Mouse (Mus musculus): ENCODE measurements around the gene Gpr68.
A peak's percentile ranks its signal among the peaks of the same experiment; 100 is the strongest.

Gene Gpr68

DNA sequence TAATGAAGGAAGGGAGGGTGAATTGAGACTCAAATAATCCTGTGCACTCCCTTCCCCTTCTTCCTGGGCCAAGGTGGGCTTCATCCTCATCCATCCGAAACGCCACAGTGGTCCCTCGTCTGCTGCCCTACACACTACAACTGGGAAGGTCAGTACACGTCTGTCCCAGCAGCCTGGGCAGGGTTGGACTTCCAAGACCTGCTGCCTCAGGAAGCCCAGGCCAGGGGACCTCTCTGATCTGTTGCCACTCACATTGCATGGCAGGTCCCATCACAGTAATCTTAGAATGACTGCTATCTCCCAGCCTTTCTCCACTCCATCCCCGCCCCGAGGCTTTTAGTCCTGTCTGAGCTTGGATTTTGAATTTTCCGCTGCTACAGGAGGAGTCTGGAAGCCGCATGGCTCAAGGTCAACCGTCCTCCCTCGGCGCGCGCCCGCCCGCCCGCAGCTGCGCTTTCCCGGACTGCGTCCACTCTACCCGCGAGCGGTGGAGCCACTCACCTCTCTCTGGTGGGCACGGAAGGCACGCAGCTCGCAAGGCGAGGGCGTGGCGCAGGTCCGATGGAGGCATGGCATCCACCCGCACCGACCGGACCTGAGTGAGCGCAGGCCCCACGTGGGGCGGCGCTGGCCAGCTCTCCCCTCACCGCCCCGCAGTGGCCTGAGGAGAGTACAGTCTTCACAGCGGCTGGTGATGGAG lies at the start of gene Gpr68:
Gene Gpr68 (minus strand): TSS at position 601 of the 700 bp plus-strand sequence.
- peak; percentile 20; the same call in 1 of the 2 replicates for ATAC-seq (ENCODE audit: low TSS enrichment)

DNA sequence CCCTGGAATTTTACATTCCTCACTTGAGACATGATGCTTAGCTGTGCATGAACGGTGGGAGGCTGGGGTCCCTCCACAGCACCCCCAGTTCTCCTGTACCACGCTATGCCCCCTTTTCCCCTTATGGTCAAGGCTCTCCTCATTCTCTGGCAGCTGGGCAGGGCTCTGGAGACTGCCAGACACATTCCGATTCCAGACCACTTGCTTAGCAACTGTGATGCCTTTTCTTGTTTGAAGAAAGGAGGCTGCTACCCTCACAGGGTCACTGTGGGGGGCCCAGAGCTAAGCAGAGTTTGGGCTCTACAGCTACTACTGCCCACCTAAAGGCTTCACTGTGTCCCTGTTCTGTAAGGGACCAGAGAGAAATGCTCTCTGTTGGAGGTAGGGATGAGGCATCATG lies 49.3 kb upstream of the Gpr68 start:
- ATAC-seq (ENCODE audit: low TSS enrichment), result no peak

DNA sequence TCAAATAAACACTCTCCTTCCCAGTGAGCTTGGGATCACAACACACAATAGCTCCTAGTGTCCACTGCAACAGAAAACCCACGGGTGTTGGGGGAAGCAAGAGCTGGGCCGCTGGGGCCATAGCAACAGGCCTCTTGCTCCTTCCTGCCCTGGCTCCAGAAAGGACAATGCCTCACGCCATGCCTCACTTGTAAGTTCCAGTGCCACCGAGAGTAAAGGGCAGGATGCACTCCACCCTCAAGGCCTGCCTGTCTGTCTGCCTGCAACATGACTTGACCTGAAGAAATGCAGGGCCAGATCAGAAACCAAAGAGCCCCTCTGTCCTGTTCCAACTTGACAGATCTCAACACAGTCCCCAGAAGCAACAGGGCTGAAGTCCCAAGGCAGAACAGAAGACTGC lies 48.8 kb upstream of the Gpr68 start:
- no peak for ATAC-seq (ENCODE audit: low TSS enrichment)

DNA sequence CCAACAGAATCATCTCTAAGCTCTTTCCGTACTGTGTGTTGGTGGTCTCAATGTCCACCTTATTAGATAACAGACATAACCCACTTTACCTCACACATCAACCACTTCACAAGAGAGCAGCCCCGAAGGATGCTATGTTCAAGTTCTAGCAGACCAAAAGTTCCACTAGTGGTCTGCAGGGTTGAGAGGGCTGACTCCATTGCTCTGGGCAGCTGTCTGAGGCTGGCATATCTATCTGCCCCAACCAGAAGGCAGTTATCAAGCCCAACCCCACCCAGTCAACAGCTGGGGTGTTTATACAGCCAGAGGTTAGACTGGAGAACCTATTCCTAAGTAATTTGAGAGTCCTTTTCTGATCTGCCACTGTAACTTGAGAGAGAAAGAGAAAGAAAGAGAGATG lies 48.0 kb upstream of the Gpr68 start:
- ATAC-seq (ENCODE audit: low TSS enrichment), result no peak

GRCm38 (mm10) chr12:100953926-100954325 lies 45.9 kb upstream of the Gpr68 start:
- ATAC-seq (ENCODE audit: low TSS enrichment), result no peak

DNA sequence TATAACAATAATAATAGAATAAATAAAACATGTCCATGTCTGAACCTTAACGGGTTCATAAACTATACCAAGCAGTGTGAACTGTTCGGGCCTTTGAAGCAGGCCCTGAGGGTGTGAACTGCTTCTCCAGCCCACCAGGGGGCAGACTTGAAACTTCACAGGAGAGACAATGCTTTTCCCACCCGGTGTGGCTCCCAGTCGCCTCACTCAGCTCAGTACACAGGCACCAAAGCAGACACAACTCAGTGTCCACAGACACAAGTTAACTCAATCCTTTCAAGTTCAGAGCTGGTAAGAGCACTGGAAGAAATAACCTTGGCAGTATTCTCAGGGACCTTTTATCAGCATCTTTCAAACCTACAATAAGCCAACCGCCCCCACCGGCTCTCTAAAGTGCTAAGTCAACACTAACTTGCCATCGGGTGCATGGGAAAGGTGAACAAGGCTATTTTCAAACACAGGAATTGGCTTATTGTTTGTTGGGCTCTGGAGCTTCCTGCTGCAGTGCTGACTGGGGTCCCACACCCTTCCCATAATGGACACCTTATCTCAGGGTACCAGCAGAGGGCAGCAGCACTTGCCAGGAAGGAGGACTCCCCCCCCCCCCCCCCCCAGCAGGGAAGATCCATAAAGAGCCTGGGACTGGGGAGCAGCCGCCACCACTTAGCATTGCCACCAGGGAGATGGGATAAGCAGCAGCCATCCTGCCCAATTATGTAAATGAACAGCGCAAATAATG lies 44.4 kb upstream of the Gpr68 start:
- ATAC-seq (ENCODE audit: low TSS enrichment), result peak; percentile 94

DNA sequence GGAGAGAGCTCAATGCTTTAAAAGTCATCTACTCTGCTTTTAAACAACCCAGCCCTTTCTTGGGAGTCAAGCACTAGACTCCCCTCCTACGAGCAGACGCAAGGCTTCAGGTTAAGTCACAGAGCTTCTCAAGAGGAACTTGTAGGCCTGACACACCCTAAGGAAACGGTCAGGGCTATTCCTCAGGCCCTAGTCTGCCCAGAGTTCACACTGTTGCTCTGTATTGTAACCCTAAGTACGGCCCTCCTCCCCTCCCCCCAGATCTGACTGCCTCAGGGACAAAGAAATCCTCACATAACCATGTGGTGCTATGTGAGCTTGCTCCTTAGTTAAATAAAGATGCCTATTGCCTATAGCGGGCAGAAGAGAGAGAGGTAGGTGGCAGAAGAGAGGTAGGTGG lies 41.1 kb upstream of the Gpr68 start:
- ATAC-seq (ENCODE audit: low TSS enrichment), result no peak

- no peak for ATAC-seq (ENCODE audit: low TSS enrichment)
Measured at GRCm38 (mm10) chr12:100948021-100948420, 40.0 kb upstream of the Gpr68 start.

DNA sequence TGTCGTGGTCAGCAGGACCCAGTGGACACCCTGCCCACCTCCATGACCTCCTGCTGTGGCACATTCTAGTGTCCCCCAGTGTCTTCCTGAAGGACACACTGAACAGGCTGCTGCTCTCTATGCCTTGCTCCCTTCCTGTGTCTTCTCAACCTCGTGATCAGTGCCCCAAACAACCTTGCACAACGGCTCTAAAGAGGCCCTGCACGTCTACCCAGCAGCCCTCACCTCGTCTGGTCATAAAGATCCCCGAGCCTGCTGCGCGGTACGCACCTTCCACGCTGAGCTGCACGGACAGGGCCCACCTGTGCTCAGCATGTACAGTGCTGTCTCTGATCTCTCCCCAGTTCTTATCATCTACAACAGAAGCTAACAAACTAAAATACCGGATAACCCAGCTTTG lies 38.0 kb upstream of the Gpr68 start:
- ATAC-seq (ENCODE audit: low TSS enrichment), result no peak

GRCm38 (mm10) chr12:100945501-100945900 lies 37.5 kb upstream of the Gpr68 start:
- no peak for ATAC-seq (ENCODE audit: low TSS enrichment)

GRCm38 (mm10) chr12:100944921-100945336 lies 36.9 kb upstream of the Gpr68 start:
- ATAC-seq (ENCODE audit: low TSS enrichment), result peak; percentile 25; the same call in 1 of the 2 replicates

DNA sequence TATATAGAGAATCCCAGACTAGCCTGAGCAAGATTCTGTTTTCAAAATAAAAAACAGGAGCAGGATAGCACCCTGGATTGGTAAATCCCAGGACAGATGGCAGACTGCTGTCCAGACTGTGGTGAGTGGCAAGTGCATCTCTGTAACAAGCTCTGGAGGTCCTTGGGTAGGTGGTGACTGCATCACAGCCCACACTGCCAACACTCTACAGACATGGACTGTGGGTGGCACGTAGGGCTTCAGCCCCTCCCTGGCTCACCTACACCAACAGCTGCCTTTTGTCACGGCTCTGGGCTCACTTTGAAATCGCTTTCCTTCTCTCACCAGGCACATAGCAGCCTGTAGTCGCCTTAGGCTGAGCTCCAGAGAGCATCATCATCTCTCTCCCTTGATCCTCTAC lies 35.1 kb upstream of the Gpr68 start:
- peak; percentile 62 for ATAC-seq (ENCODE audit: low TSS enrichment)

GRCm38 (mm10) chr12:100941361-100941760 lies 33.4 kb upstream of the Gpr68 start:
- no peak for ATAC-seq (ENCODE audit: low TSS enrichment)

- no peak for ATAC-seq (ENCODE audit: low TSS enrichment)
Measured at GRCm38 (mm10) chr12:100937441-100938360, 29.7 kb upstream of the Gpr68 start.

DNA sequence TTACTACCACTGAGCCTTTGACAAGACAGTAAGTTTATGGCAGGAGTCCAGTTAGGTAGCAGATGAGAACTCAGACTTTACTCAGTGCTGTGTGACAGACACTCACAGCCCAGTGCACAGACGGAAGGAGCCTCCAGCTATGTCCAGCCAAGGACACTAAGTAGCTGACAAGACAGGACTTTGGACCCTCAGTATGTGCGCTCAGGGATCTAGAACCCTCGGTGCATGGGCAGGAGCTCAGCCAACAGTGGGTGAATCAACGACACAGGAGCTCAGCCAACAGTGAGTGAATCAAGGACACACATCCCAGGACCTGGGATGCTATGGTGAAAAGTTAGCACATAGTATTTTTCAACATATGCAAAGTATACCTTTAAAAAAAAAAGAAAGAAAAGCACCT lies 28.7 kb upstream of the Gpr68 start:
- no peak for ATAC-seq (ENCODE audit: low TSS enrichment)

DNA sequence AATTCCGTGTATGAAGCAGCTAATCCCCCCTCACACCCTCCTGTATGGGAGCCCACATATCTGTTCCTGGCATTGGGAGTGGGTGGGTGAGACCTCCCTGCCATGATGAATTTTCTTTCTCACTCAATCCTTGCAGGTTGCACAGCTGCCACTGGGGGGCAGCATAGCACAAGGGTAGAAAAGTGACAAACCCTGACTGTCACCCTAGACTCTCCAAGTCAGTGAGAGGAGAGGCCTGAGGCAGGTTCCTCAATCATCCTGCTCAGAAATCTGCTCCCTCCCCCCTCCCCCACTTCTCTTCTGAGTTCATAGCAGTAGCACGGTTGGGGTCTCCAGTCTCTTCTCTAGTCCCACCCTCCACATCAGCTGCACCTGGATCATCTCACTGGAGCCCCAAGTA lies 28.1 kb upstream of the Gpr68 start:
- peak; percentile 60 for ATAC-seq (ENCODE audit: low TSS enrichment)

- ATAC-seq (ENCODE audit: low TSS enrichment), result peak; percentile 79
Measured at GRCm38 (mm10) chr12:100934796-100935195, 26.8 kb upstream of the Gpr68 start.

DNA sequence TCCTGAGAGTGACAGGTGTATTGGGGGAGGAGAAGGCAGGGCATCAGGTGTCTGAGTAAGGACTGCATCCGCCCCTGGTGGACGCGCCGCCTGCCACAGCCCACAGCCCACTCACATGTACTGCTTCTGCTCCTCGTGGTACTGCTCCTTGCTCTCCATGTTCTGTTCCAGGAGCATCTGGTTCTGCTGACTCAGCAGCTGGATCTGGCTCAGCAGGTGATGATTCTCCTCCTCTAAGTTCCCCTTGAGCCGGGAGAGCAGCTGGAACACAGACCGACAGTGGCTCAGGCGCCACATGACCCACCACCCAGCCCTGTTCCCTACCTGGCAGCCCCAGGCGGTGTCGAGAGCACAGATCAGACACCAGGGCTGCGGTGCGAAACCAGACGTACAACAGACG lies 23.7 kb upstream of the Gpr68 start:
- ATAC-seq (ENCODE audit: low TSS enrichment), result no peak

DNA sequence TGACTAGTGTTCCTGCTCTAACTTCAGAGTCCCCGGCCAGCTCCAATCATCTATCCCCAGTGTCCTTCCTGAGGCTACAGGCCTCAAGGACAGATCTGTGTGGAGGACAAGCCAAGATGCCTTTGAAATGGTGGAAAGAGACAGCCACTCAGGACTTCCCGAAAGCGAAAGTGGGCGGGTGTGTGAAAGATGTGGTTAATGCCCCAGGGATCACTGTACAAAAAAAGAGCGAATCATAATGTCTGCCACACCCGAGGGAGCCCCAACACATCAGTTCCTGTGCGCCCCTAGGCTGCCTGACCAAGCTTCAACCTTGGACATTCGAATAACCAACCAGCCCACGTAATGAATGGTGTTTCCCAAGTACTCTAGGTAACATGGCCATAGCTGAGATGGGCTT lies 20.3 kb upstream of the Gpr68 start:
- ATAC-seq (ENCODE audit: low TSS enrichment), result no peak

GRCm38 (mm10) chr12:100925644-100926619 lies 17.9 kb upstream of the Gpr68 start:
- ATAC-seq (ENCODE audit: low TSS enrichment), result peak; percentile 74
